Mouse (Mus musculus): ENCODE measurements around the gene Srek1ip1. TPM values are rescaled to one million over a fixed set of nuclear protein-coding genes. Genes with fewer than 3 reads are reported as not detected.

Srek1ip1 gene
- 13.0 TPM for polyA plus RNA-seq (2017; shearing (Covaris generic))

DNA sequence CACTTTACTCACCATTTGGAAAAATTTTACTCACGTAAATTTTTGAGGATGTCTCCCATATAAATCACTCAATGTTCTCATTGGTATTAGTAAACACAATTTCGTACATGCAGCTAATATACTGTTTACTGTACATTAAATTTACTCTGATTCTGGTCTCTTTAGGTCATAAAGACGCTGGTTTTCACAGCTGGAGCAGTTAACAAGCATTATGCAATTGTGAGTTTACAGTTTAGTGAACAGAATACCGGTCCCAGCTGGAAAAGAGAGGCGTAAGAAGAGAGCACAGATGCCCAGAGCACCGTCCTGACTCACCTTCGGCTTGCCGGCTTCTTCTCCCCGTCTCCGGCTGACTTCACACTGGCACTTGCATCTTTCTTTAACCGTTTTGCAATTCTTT, at the start of gene Srek1ip1:
Gene Srek1ip1 (plus strand): TSS at position 301 of the 400 bp plus-strand sequence.

DNA sequence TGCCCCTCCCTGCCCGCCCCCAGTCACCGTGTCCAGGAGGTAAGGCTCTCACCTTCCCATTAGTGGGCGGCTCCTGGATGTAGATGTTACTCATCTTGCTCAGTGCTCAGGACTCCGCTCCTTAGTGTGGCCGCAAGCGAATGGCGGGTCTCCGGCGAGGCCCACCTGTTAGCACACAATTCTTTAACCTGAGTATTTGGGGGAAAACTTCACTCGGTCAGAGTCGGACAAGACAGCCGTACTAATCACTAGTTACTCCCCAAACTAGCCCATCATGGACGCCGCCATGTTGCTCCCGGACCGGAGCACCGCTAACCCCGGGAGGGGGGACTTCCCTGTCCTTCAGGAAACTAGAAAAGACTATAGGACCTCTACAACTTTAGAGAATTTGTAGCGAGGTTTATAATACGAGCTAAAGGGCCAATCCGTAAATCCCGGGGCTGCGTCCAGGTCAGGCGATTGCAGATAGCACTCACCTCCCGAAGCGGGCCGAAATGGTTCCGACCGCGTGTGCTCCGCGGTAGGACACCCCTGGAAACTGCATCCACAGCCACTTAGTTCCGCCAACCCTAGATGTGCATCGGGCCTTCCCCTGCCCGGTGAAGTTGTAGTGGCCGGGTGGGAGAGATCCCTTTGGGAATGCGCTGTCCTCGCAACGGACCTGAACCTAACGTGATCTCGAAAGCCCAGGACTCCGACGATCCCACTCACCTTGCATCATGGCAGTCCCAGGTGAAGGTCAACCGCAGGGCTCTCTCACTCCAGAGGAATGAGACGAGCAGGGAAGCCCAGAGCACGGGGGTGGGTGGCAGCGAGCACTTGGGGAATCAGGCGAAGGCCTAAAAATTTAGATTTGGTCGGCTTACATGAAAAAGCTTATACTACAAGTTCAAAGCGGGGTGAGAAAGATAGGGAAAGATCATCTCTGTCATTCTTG, 24.6 kb downstream of the Srek1ip1 start, which contains the start of gene Cwc27:
Gene Cwc27 (minus strand): TSS at position 508 of the 937 bp plus-strand sequence.

DNA sequence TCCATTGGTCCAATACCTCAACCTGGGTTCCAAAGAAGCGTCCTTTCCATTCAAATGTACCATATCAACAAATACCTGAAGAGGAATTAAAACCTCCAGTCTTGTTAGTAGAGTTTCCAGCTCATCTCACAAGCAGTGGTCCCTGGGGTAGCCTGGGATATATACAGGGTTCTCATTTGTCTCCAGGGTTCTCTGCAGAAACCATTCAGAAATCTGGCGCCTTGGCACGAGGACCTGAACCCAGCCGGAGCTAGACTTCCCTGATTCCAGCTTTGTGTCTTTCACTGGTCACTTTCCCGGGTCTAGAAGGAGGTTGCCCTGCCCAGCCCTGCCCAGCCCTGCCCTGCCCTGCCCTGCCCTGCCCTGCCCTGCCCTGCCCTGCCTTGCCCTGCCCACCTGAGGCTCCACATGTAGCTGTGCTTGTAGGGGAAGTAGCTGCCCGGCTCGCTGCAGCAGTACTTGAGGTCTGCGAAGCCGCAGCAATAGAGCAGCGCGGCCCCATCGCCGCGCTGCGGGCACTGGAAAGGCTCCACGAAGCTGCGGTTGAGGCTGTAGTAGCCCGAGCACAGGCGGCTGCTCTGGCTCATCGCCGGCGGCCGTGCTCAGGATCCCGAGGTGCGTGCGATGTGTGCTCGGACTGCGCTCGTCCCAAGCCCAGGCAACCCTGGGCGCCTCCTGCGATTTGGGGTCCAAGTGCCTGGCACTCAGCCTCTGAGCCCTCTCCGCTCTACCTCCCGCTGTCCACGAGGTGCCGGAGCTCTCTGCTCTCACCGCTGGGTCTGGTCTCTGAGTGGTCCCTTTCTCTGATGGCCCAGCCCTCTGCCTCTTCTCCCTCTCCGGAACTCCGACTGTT, 71.1 kb downstream of the Srek1ip1 start, which contains the start of gene Shisal2b:
Gene Shisal2b (minus strand): TSS at position 767 of the 853 bp plus-strand sequence.

Other genes starting within 250 kb of the Srek1ip1 start
- gene Cwc27, start 24.7 kb downstream of the Srek1ip1 start, polyA plus RNA-seq (2017; shearing (Covaris generic)): 28.1 TPM
- 0.56 TPM for gene Shisal2b, start 71.4 kb downstream of the Srek1ip1 start, polyA plus RNA-seq (2017; shearing (Covaris generic))

Data from activated CD4-positive, CD25-positive, alpha-beta regulatory T cell, adult 9 weeks (primary cell).